Mouse (Mus musculus) lung, embryonic 14.5 days (tissue): ENCODE measurements around the gene Adra2a. TPM values are rescaled to one million over a fixed set of nuclear protein-coding genes. Genes with fewer than 3 reads are reported as not detected.
A peak's percentile ranks its signal among the peaks of the same experiment; 100 is the strongest.

Source experiments
- ATAC-seq: fragments of 200-750 bp; cut with Nextera tagmentation; 2 replicates; pipeline ENCODE4 v1.8.0; 2017; ENCODE audit warnings: mild to moderate bottlenecking, moderate TSS enrichment, moderate library complexity; ENCODE audit not compliant: insufficient read depth
- DNase-seq: peaks from one replicate; pipeline ENCODE4 v3.0.0-alpha.2; 2015
- H3K27ac ChIP-seq: fragments of 300-500 bp; sonication (generic); 2 replicates; pipeline ENCODE4 v1.5.1; 2014; ENCODE audit warnings: low read depth, mild to moderate bottlenecking, moderate library complexity
- H3K27me3 ChIP-seq: fragments of 300-500 bp; sonication (generic); 2 replicates; pipeline ENCODE4 v1.6.1; 2014; ENCODE audit warnings: low read length, control low read depth; ENCODE audit not compliant: insufficient read depth
- H3K36me3 ChIP-seq: fragments of 300-500 bp; sonication (generic); 2 replicates; pipeline ENCODE4 v1.6.1; 2014; ENCODE audit warnings: control low read depth; ENCODE audit not compliant: insufficient read depth
- H3K4me1 ChIP-seq: fragments of 300-500 bp; sonication (generic); 2 replicates; pipeline ENCODE4 v1.6.1; 2014; ENCODE audit warnings: antibody characterized with exemption, control low read depth; ENCODE audit not compliant: insufficient read depth
- H3K4me2 ChIP-seq: fragments of 300-500 bp; sonication (generic); 2 replicates; pipeline ENCODE4 v1.6.1; 2014; ENCODE audit warnings: mild to moderate bottlenecking
- H3K4me3 ChIP-seq: fragments of 300-500 bp; sonication (generic); 2 replicates; pipeline ENCODE4 v1.5.1; 2014; ENCODE audit warnings: low read depth, low read length
- H3K9ac ChIP-seq: fragments of 300-500 bp; sonication (generic); 2 replicates; pipeline ENCODE4 v1.6.1; 2014
- H3K9me3 ChIP-seq: fragments of 300-500 bp; sonication (generic); 2 replicates; pipeline ENCODE4 v1.6.1; 2016; ENCODE audit warnings: low read depth, low read length, control low read depth
- CTCF ChIP-seq: IDR thresholded peaks from 2 replicates; pipeline ENCODE4 v1.5.1; 2016; ENCODE audit warnings: antibody characterized with exemption, low read depth
- WGBS: fragments of 180-500 bp; shearing (Covaris S2); extraction: QIAGEN DNeasy Blood & Tissue Kit; methylation state at CpG from one replicate; pipeline ENCODE4 v1.1.7; 2014; 5-methylcytosine and 5-hydroxymethylcytosine counted together
- polyA plus RNA-seq: library from polyadenylated mRNA; unstranded; fragments of >200 nt; fragmentation: Nextera tagmentation; extraction: Ambion mirVana; gene quantifications from 2 replicates; pipeline ENCODE4 v1.2.1, GENCODE M21; 2014

Adra2a gene
- polyA plus RNA-seq, 1 experiment from 2014 or later = 0.09 TPM

DNA sequence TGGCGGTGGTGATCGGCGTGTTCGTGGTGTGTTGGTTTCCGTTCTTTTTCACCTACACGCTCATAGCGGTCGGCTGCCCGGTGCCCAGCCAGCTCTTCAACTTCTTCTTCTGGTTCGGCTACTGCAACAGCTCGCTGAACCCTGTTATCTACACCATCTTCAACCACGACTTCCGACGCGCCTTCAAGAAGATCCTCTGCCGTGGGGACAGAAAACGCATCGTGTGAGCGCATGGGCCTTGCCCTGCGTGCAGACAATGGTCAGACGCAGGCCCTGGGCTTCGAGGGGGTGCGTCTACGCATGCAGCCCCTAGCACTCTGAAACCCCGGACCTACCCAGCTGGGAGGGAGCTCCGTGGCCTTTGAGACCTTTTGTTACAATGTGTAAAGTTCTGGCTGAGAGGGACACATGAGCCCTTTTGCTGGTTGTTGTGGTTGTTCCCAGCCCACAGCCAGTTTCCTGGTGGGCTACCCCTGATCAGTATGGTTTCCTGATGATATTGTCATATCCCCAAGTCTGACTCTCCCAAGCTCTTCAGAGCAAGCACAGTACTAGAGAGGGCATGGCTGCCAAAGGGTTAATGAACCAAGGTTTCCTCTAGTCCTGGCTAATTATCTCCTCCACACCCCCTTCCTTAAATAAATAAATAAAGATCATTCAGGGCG, 3.6 kb downstream of the Adra2a start:
- ATAC-seq (no peak), DNase-seq (peak; percentile 14)
- no peak overlapping the region for H3K9ac ChIP-seq
- no peaks in the 10 kb centered on the region for H3K9me3 ChIP-seq
- WGBS = under 1% methylated on average over 27 of the region's 27 CpGs
- H3K4me2 ChIP-seq = peak overlapping the region; percentile 89
- no peak for TF ChIP-seq CTCF
- peaks cover 10% of the 10 kb centered on the region; the same call in 1 of the 2 replicates for H3K4me1 ChIP-seq
- no peaks in the 10 kb centered on the region for H3K36me3 ChIP-seq
- peak overlapping the region; percentile 47 for H3K4me3 ChIP-seq
- peaks cover 54% of the 10 kb centered on the region for H3K27me3 ChIP-seq
- no peak overlapping the region for H3K27ac ChIP-seq

DNA sequence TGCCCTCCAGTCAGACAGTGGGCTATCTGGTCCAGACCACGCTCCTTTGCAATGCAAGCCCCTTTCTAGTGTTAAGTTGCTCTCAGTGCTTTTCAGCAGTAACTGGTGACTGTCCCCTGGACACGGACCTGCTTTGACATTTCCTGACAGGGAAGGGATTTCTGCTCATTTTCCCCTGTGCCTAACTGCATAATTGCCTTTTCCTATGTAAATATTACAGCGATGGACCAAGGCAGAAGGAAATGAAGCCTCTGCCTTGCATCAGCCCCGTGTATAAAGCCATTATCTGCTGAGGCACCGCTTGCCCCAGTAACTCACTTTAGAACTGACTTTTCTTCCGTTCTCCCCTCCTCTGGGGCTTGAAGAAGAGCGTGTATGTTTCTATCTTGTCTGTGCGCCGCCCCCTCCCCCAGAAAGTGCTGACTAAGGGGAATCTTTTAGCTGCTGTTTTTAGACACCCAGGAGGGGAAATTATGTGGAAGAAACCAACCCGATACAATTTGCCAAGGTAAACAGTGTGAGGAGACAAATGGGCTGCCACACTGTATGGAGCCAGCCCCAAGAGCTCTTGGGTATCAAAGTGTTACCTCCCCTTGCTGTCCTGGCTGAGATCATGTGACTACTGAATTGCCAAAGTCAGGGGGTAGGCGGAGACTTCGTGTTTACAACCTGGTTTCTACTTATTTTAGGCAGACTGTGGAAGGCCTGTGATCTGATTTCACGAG, 4.4 kb downstream of the Adra2a start:
- Histone ChIP-seq H3K4me1 (peaks cover 10% of the 10 kb centered on the region; the same call in 1 of the 2 replicates), H3K4me3 (no peak overlapping the region), H3K36me3 (no peaks in the 10 kb centered on the region), H3K9ac (no peak overlapping the region), H3K27ac (no peak overlapping the region), H3K9me3 (no peaks in the 10 kb centered on the region), H3K4me2 (peak overlapping the region; percentile 3; the same call in 1 of the 2 replicates), H3K27me3 (peaks cover 54% of the 10 kb centered on the region)
- ATAC-seq = no peak
- peak; percentile 29 for DNase-seq
- no peak for TF ChIP-seq CTCF
- 4% methylated on average over 13 of the region's 13 CpGs for WGBS

DNA sequence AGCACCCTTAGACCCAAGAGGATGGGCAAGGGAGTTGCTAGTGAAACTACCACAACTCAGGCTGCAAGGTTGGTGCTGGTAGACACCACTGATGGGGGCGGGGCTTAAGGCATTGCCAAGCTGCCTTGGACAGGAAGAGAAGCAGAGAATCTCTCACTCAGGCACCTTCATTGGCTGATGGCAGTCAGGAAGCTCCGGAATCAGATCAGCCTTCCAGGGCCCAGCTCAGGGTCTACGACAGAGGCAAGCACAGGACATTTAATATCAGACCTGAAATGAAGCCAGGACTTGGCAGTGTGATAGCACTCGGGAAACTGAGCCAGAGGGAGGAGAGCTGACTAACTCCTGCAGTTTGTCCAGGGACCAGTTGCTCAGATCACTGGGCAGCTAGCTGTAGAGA, 7.7 kb downstream of the Adra2a start:
- H3K9me3 ChIP-seq = no peaks in the 10 kb centered on the region
- H3K4me2 ChIP-seq = no peak overlapping the region
- no peak for DNase-seq
- no peak overlapping the region for H3K27ac ChIP-seq
- no peaks in the 10 kb centered on the region for H3K36me3 ChIP-seq
- H3K4me1 ChIP-seq = peaks cover 2% of the 10 kb centered on the region; the same call in 1 of the 2 replicates
- 55% methylated on average over 4 of the region's 4 CpGs for WGBS
- no peak overlapping the region for H3K4me3 ChIP-seq
- no peak for ATAC-seq
- H3K9ac ChIP-seq = no peak overlapping the region
- H3K27me3 ChIP-seq = peaks cover 39% of the 10 kb centered on the region
- TF ChIP-seq CTCF = no peak

DNA sequence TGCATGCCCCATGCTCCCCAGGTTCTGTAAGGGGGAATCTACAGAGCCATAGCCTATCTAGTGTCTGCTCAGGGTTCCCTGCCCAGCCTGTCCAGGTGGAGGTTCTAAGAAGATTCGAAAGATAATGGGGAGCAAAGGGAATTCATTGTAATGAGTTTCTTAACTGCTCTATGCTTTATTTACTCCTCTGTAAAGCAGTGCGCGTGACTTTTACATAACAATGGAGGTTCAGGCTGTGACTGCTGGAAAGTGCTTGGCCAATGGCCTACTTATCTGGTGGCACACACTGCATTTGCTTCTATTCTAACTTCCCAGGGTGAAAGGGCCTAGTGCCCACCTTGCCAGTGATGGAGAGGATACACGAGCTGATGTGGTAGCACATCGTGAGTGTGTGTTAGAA, 11.9 kb downstream of the Adra2a start:
- TF ChIP-seq CTCF = no peak
- H3K27ac ChIP-seq = no peak overlapping the region
- no peak overlapping the region for H3K9ac ChIP-seq
- H3K4me2 ChIP-seq = no peak overlapping the region
- H3K4me1 ChIP-seq = no peaks in the 10 kb centered on the region
- H3K36me3 ChIP-seq = no peaks in the 10 kb centered on the region
- no peak for DNase-seq
- no peak overlapping the region for H3K4me3 ChIP-seq
- ATAC-seq = no peak
- H3K9me3 ChIP-seq = no peaks in the 10 kb centered on the region
- 70% methylated on average over 5 of the region's 5 CpGs for WGBS
- no peaks in the 10 kb centered on the region for H3K27me3 ChIP-seq

DNA sequence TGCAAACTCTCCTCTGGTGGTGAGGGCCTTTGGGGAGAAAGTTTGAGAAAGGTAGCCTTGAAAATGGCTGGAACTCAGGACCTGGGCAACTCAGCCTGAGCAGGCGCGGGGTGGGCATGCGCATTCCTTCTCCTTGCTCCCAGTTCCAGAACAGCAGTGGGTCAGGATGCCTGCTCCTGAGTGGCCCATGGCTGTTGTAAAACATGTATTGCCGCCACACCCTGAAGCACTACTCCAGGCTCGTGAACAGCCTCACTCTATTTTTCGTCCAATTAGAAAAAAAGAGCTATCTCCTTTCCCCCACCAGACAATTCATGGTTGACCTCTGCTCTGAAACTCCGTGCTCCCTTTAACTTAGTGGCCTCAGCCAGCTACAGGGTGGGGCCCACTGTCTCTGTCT, 24.5 kb downstream of the Adra2a start:
- no peak overlapping the region for H3K4me3 ChIP-seq
- no peaks in the 10 kb centered on the region for H3K27me3 ChIP-seq
- ATAC-seq (no peak), DNase-seq (no peak)
- no peak overlapping the region for H3K4me2 ChIP-seq
- TF ChIP-seq CTCF = no peak
- H3K36me3 ChIP-seq = no peaks in the 10 kb centered on the region
- 83% methylated on average over 7 of the region's 7 CpGs for WGBS
- H3K9ac ChIP-seq = no peak overlapping the region
- no peak overlapping the region for H3K27ac ChIP-seq
- H3K4me1 ChIP-seq = no peaks in the 10 kb centered on the region
- H3K9me3 ChIP-seq = no peaks in the 10 kb centered on the region

DNA sequence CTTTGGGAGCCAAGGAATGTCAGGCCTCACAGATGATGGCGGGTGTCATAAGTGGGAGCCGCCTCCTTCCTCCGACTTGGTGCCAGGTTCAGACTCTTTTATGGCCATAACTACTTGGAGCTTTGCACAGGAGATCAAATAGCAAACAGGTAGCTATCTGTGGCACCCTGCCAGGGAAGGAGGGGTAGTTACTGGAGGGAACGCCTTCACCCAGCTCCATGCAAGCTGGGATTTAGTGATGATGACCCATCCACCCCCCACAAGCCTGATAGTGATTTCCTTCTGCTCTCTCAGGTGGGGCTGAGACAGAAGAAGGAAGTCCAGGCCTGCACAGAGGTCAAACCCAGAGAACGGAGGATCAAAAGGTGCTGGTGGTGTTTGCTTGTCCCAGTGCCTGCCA, 26.6 kb downstream of the Adra2a start:
- Histone ChIP-seq H3K4me1 (no peaks in the 10 kb centered on the region), H3K36me3 (no peaks in the 10 kb centered on the region), H3K27ac (no peak overlapping the region), H3K4me3 (no peak overlapping the region), H3K27me3 (no peaks in the 10 kb centered on the region), H3K9me3 (no peaks in the 10 kb centered on the region), H3K4me2 (no peak overlapping the region), H3K9ac (no peak overlapping the region)
- ATAC-seq = no peak; the same call in 1 of the 2 replicates
- WGBS = 61% methylated on average over 5 of the region's 5 CpGs
- no peak for TF ChIP-seq CTCF
- peak; percentile 61 for DNase-seq

DNA sequence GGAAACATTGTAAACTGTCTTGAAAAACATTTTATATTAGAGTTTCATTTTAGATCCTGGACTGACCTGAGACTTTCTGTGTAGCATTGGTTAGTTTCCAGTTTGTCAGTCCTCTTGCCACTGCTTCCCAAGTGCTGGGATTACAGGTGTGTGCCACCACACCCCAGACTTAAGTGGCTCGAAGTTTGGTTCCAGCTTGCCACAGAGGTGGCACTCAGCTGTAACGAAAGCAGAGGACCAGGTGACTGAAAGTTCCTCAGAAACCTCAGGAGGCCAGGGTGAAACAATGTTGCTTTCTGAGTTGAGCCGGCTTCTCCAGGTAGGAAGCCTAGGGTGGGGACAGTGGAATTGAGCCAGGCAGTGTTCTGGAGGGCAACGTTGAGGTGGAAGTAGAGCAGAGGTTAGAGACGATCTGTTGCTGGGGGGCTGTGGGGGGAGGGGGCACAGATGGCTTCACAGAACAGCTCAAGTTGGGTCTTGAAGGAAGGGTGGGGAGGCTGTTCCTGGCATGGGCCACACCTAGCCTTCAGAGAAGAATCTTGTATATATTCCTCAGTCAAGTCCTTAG, 28.4 kb downstream of the Adra2a start:
- WGBS = 74% methylated on average over 5 of the region's 5 CpGs
- TF ChIP-seq CTCF = no peak
- Histone ChIP-seq H3K4me1 (no peaks in the 10 kb centered on the region), H3K27ac (no peak overlapping the region), H3K27me3 (no peaks in the 10 kb centered on the region), H3K9me3 (no peaks in the 10 kb centered on the region), H3K4me2 (no peak overlapping the region), H3K36me3 (no peaks in the 10 kb centered on the region), H3K4me3 (no peak overlapping the region), H3K9ac (no peak overlapping the region)
- ATAC-seq = no peak
- DNase-seq = no peak
